In the genomic region with DNA sequence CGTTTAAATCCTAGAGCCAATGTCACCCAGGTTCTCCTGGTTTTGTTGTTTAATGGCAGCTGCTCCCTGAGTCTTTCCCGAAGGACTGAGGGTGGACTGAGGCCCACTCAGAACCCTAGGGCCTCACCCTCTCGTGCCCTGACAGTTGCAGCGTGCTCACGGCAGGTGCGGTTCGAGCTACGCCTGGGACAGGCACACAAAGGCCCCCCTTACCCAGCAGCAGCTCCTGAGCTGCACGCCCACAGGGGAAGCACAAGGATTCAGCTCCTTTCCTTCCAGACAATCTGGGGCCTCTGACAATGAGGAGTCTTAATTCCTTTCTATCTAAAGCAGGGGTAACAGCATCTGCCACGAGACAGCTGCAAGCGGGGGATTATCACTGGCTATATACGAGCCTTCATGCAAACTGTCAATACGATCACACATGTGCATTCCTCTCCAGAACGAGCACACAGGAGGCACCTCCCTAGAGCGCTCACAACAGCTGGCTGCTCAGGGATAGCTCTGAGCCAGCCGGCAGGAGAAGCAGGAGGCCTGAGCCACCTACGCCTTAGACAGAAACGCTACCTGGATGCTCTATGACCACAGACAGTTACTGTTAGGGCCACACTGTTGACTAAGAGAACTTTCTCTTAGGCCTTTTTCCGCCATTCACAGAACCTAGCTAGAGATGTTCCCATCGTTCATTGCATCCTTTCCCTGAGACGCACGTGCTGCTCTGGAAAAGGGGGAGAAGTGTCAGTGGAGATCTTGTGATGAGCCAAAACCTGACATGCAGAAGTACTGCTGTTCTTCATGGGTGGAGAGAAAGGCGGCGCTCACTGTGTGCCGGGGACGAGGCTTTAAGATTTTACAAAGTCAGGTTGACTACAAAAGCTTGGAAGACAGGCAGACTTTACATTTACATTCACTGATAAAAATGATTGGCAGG, we compare ENCODE assay signal across 11 mouse cellular contexts. TPM values are rescaled to one million over a fixed set of nuclear protein-coding genes. Genes with fewer than 3 reads are reported as not detected.
DNase-seq lines count a peak whose midpoint lies in the region; ATAC-seq and TF ChIP-seq lines count a peak whose summit lies in the region.
"Had no signal": no experiment of that assay in that cellular context is flagged by ENCODE, and none has a peak within 500 bp of the region (broad histone marks: within the 10 kb centered on the region; RNA-seq: fewer than 3 reads in every experiment).

No protein-coding gene starts in this region.

- ATAC-seq in forebrain, embryonic 11.5 days (replicated peaks; ENCODE audit: low FRiP score) = 0 out of 2 replicates have a peak, but pooled peaks have one; percentile 40
- peak; percentile 74 for ATAC-seq in limb, embryonic 12.5 days (ENCODE audit: insufficient number of reproducible peaks, insufficient read depth, low FRiP score, low TSS enrichment, low read depth)
- peak; percentile 72 for ATAC-seq in midbrain, embryonic 13.5 days
- ATAC-seq in kidney, embryonic 15.5 days (replicated peaks; ENCODE audit: low FRiP score) = no peak
- ATAC-seq: CD4-positive, CD25-positive, alpha-beta regulatory T cell, adult 4 months had no signal

- H3K9ac ChIP-seq in forebrain, embryonic 11.5 days (ENCODE audit: low read length) = no peak overlapping the region
- no peak overlapping the region for H3K9ac ChIP-seq in limb, embryonic 12.5 days (replicated peaks)
- H3K9ac ChIP-seq in midbrain, embryonic 13.5 days (replicated peaks) = 0 out of 2 replicates have a peak overlapping the region, but pooled peaks have one; percentile 8
- no peak overlapping the region for H3K9ac ChIP-seq in kidney, embryonic 15.5 days

- no peak for TF ChIP-seq CTCF in C2C12 (IDR thresholded peaks at IDR 0.05; ENCODE audit: control insufficient read depth, insufficient read depth, insufficient read length)

- no peak overlapping the region for H3K4me2 ChIP-seq in forebrain, embryonic 11.5 days (ENCODE audit: low read depth, low read length, severe bottlenecking)
- H3K4me2 ChIP-seq in limb, embryonic 12.5 days = no peak overlapping the region
- H3K4me2 ChIP-seq in midbrain, embryonic 13.5 days (replicated peaks) = peak overlapping the region; percentile 13; the same call in 1 of the 2 replicates
- no peak overlapping the region for H3K4me2 ChIP-seq in kidney, embryonic 15.5 days

- no peaks in the 10 kb centered on the region for H3K9me3 ChIP-seq in forebrain, embryonic 11.5 days (ENCODE audit: control insufficient read depth, low read length)
- H3K9me3 ChIP-seq in limb, embryonic 12.5 days = no peaks in the 10 kb centered on the region
- no peaks in the 10 kb centered on the region for H3K9me3 ChIP-seq in midbrain, embryonic 13.5 days
- H3K9me3 ChIP-seq in kidney, embryonic 15.5 days (replicated peaks) = no peaks in the 10 kb centered on the region

- no peaks in the 10 kb centered on the region for H3K79me2 ChIP-seq in C2C12 (ENCODE audit: control insufficient read depth, insufficient read depth)

- no peak overlapping the region for H3K27ac ChIP-seq in forebrain, embryonic 11.5 days (ENCODE audit: low read depth, low read length)
- H3K27ac ChIP-seq in limb, embryonic 12.5 days = no peak overlapping the region
- peak overlapping the region; percentile 74 for H3K27ac ChIP-seq in midbrain, embryonic 13.5 days
- no peak overlapping the region for H3K27ac ChIP-seq in kidney, embryonic 15.5 days

- no peaks in the 10 kb centered on the region for H3K79me3 ChIP-seq in C2C12 (ENCODE audit: low read depth)

- H3ac ChIP-seq in C2C12 (ENCODE audit: control insufficient read depth, insufficient read length, low read depth) = no peak overlapping the region

- WGBS in forebrain, embryonic 11.5 days = 40% methylated on average over 26 of the region's 26 CpGs
- 60% methylated on average over 26 of the region's 26 CpGs for WGBS in limb, embryonic 12.5 days
- 22% methylated on average over 26 of the region's 26 CpGs for WGBS in midbrain, embryonic 13.5 days
- WGBS in kidney, embryonic 15.5 days = 69% methylated on average over 26 of the region's 26 CpGs

- H3K27me3 ChIP-seq in C2C12 (ENCODE audit: control insufficient read depth, insufficient read depth, insufficient read length) = no peaks in the 10 kb centered on the region
- H3K27me3 ChIP-seq in forebrain, embryonic 11.5 days (ENCODE audit: control insufficient read depth, insufficient read depth, low read length) = no peaks in the 10 kb centered on the region
- H3K27me3 ChIP-seq in limb, embryonic 12.5 days = peaks cover 7% of the 10 kb centered on the region
- H3K27me3 ChIP-seq in midbrain, embryonic 13.5 days = 0 out of 2 replicates have a peak, but pooled peaks cover 15% of the 10 kb centered on the region
- peaks cover 3% of the 10 kb centered on the region; the same call in 1 of the 2 replicates for H3K27me3 ChIP-seq in kidney, embryonic 15.5 days

- DNase-seq in forebrain, embryonic 11.5 days (ENCODE audit: low spot score) = no peak
- no peak for DNase-seq in urinary bladder, postnatal 14 days (ENCODE audit: low spot score)
- no peak for DNase-seq in ovary, adult 18-20 months (ENCODE audit: low spot score)
- no peak for DNase-seq in thymus, postnatal 14 days
- DNase-seq: kidney, postnatal 36 days; lung, postnatal 36 days had no signal

- no peaks in the 10 kb centered on the region; the same call in 1 of the 2 replicates for H3K4me1 ChIP-seq in forebrain, embryonic 11.5 days (replicated peaks; ENCODE audit: control insufficient read depth, insufficient read depth, low read length)
- peaks cover 32% of the 10 kb centered on the region for H3K4me1 ChIP-seq in limb, embryonic 12.5 days (replicated peaks)
- peaks cover 53% of the 10 kb centered on the region for H3K4me1 ChIP-seq in midbrain, embryonic 13.5 days (replicated peaks)
- peaks cover 23% of the 10 kb centered on the region for H3K4me1 ChIP-seq in kidney, embryonic 15.5 days

- no peak overlapping the region for H3K4me3 ChIP-seq in C2C12 (ENCODE audit: insufficient read depth, poor library complexity, severe bottlenecking)
- H3K4me3 ChIP-seq in forebrain, embryonic 11.5 days (ENCODE audit: low read depth, low read length) = no peak overlapping the region
- no peak overlapping the region for H3K4me3 ChIP-seq in limb, embryonic 12.5 days (replicated peaks)
- no peak overlapping the region for H3K4me3 ChIP-seq in midbrain, embryonic 13.5 days (replicated peaks)
- H3K4me3 ChIP-seq in kidney, embryonic 15.5 days (replicated peaks) = no peak overlapping the region

- no peaks in the 10 kb centered on the region for H3K36me3 ChIP-seq in C2C12 (ENCODE audit: control insufficient read depth, insufficient read depth)
- H3K36me3 ChIP-seq in forebrain, embryonic 11.5 days (ENCODE audit: control insufficient read depth, insufficient read depth, low read length) = no peaks in the 10 kb centered on the region
- H3K36me3 ChIP-seq in limb, embryonic 12.5 days = no peaks in the 10 kb centered on the region
- H3K36me3 ChIP-seq in midbrain, embryonic 13.5 days = no peaks in the 10 kb centered on the region
- H3K36me3 ChIP-seq in kidney, embryonic 15.5 days = no peaks in the 10 kb centered on the region

TF ChIP-seq in C2C12, 6 proteins besides CTCF, POLR2A, EP300 and RAD21:
- TF ChIP-seq MYOG (IDR thresholded peaks at IDR 0.05; ENCODE audit: control insufficient read depth, extremely low read depth, insufficient read length) (no peak), CEBPB (IDR thresholded peaks at IDR 0.05; ENCODE audit: low read depth) (no peak), MAX (IDR thresholded peaks at IDR 0.05) (no peak), USF1 (IDR thresholded peaks at IDR 0.05; ENCODE audit: low read depth) (no peak), FOSL1 (IDR thresholded peaks at IDR 0.05; ENCODE audit: insufficient read depth, low read length, poor library complexity, severe bottlenecking) (no peak), MYOD1 (IDR thresholded peaks at IDR 0.05; ENCODE audit: control insufficient read depth, insufficient read length, low read depth) (peak; percentile 76)

RNA-seq across cellular contexts. Expression of gene Slc44a3, which starts 51.9 kb away (rescaled TPM):
- 0.20 TPM for polyA plus RNA-seq in C2C12 (2012; fragmentation: generic; extraction: Trizol)
- 0.83 and 1.0 TPM in 2 replicates for polyA plus RNA-seq in forebrain, embryonic 11.5 days (2014; fragmentation: Nextera tagmentation; extraction: Ambion mirVana)
- polyA plus RNA-seq in limb, embryonic 12.5 days (2016; fragmentation: Nextera tagmentation; extraction: Ambion mirVana) = 0.65 and 1.5 TPM in 2 replicates
- polyA plus RNA-seq in midbrain, embryonic 13.5 days (2015; fragmentation: Nextera tagmentation; extraction: Ambion mirVana) = 0.82 and 0.86 TPM in 2 replicates
- polyA plus RNA-seq in kidney, embryonic 15.5 days (2015; fragmentation: Nextera tagmentation; extraction: Ambion mirVana) = 7.2 and 10.1 TPM in 2 replicates
- polyA plus RNA-seq: CD4-positive, CD25-positive, alpha-beta regulatory T cell, adult 4 months had no signal

RNA-seq across cellular contexts. Expression of gene Cnn3, which starts 54.0 kb away (rescaled TPM):
- polyA plus RNA-seq in C2C12 (2012; fragmentation: generic; extraction: Trizol) = 362 TPM
- polyA plus RNA-seq in forebrain, embryonic 11.5 days (2014; fragmentation: Nextera tagmentation; extraction: Ambion mirVana) = 954 and 974 TPM in 2 replicates
- 852 and 858 TPM in 2 replicates for polyA plus RNA-seq in limb, embryonic 12.5 days (2016; fragmentation: Nextera tagmentation; extraction: Ambion mirVana)
- polyA plus RNA-seq in midbrain, embryonic 13.5 days (2015; fragmentation: Nextera tagmentation; extraction: Ambion mirVana) = 703 and 728 TPM in 2 replicates
- 607 and 612 TPM in 2 replicates for polyA plus RNA-seq in kidney, embryonic 15.5 days (2015; fragmentation: Nextera tagmentation; extraction: Ambion mirVana)
